Mouse (Mus musculus): ENCODE data around the gene B3gnt9. TPM values are rescaled to one million over a fixed set of nuclear protein-coding genes. Genes with fewer than 3 reads are reported as not detected.

B3gnt9 gene
- total RNA-seq (2012; rRNA removed): 4.0 and 4.1 TPM in 2 replicates
- 0.66 and 0.78 TPM in 2 replicates for total RNA-seq (2014; rRNA removed)
- polyA plus RNA-seq (2012; ENCODE audit: insufficient read length, low read depth): 0.57 and 0.91 TPM in 2 replicates

DNA sequence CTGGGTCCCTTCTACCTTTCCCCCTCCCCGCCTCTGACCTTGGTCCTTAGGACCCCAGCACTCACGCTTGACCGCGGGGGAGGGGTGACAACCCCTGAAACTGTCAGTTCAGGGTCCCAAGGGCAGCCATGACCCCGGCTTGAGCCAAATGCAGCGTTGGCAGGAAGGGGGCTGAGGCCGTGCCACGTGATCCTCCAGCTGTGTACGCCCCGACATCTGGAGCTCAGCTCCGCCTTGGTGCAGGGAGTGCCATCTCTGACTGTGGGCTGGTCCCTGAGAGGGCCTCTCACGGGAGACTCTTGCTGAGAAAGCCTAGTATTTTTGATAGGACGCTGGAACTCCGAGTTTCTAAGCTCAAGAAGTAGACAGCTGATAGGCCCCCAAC, at the start of gene B3gnt9:
TSS of gene B3gnt9 (minus strand) at position 188 of the 385 bp plus-strand sequence.
- no peaks in the 10 kb centered on the region for H3K27me3 ChIP-seq (replicated peaks)
- no peak for DNase-seq (ENCODE audit: extremely low read depth)
- TF ChIP-seq CHD2 (IDR thresholded peaks at IDR 0.05; ENCODE audit: low read length) (no peak), TCF12 (IDR thresholded peaks at IDR 0.05; ENCODE audit: low read depth, low read length) (no peak), BHLHE40 (IDR thresholded peaks at IDR 0.05; ENCODE audit: low read depth, low read length) (peak; percentile 67), IRF4 (IDR thresholded peaks at IDR 0.05; ENCODE audit: low read depth, low read length) (no peak), ETS1 (conservative IDR thresholded peaks at IDR 0.05; ENCODE audit: low read depth, low read length) (no peak), E2F4 (IDR thresholded peaks at IDR 0.05; ENCODE audit: insufficient replicate concordance, low read depth, low read length) (no peak), PAX5 (IDR thresholded peaks at IDR 0.05; ENCODE audit: low read length) (no peak), MXI1 (IDR thresholded peaks at IDR 0.05; ENCODE audit: low read depth, low read length) (peak; percentile 72), NELFE (IDR thresholded peaks at IDR 0.05; ENCODE audit: low read depth, low read length) (no peak), USF2 (conservative IDR thresholded peaks at IDR 0.05; ENCODE audit: low read depth, low read length) (peak; percentile 68), POLR2A (IDR thresholded peaks at IDR 0.05; ENCODE audit: low read depth, low read length) (no peak), SMC3 (IDR thresholded peaks at IDR 0.05; ENCODE audit: low read depth, low read length) (no peak), MAZ (IDR thresholded peaks at IDR 0.05; ENCODE audit: low read depth, low read length) (peak; percentile 4), MAFK (IDR thresholded peaks at IDR 0.05; ENCODE audit: insufficient replicate concordance, low read length) (no peak), RCOR1 (conservative IDR thresholded peaks at IDR 0.05; ENCODE audit: low read depth, low read length) (no peak), ZNF384 (IDR thresholded peaks at IDR 0.05; ENCODE audit: low read depth, low read length) (no peak), JUN (IDR thresholded peaks at IDR 0.05; ENCODE audit: insufficient read depth, low read depth, low read length) (no peak), JUND (conservative IDR thresholded peaks at IDR 0.05; ENCODE audit: low read depth, low read length) (no peak), CTCF (conservative IDR thresholded peaks at IDR 0.05 in 1 of 2, IDR thresholded peaks at IDR 0.05 in 1 of 2; ENCODE audit: low read depth in 2 of 2, low read length in 2 of 2) (no peak), ZC3H11A (IDR thresholded peaks at IDR 0.05; ENCODE audit: low read depth, low read length) (no peak), USF1 (IDR thresholded peaks at IDR 0.05; ENCODE audit: low read depth, low read length) (peak; percentile 83), NRF1 (IDR thresholded peaks at IDR 0.05; ENCODE audit: low read depth, low read length) (no peak), HCFC1 (IDR thresholded peaks at IDR 0.05; ENCODE audit: low read depth, low read length) (no peak), MEF2A (IDR thresholded peaks at IDR 0.05; ENCODE audit: borderline replicate concordance, low read depth, low read length) (no peak), CHD1 (IDR thresholded peaks at IDR 0.05; ENCODE audit: low read depth, low read length) (no peak), RAD21 (IDR thresholded peaks at IDR 0.05; ENCODE audit: low read depth, low read length) (no peak), GABPA (IDR thresholded peaks at IDR 0.05; ENCODE audit: insufficient replicate concordance, low read depth, low read length) (no peak)
- H3K4me2 ChIP-seq (ENCODE audit: insufficient read depth, low read depth, poor library complexity, severe bottlenecking): peak within 1 kb of the TSS; percentile 69
- no peaks in the 10 kb centered on the region for H3K79me2 ChIP-seq (replicated peaks; ENCODE audit: control insufficient read depth, extremely low read depth, insufficient read depth, poor library complexity, severe bottlenecking)
- dilution Hi-C loops (cut with MboI; ENCODE audit: extremely low pct_ligation_motif_present, extremely low pct_unique_long_range_greater_than_20kb, low sequenced_read_pairs): no loop called here
- no peaks in the 10 kb centered on the region for H3K9me3 ChIP-seq (replicated peaks; ENCODE audit: low read length)
- H3K9ac ChIP-seq (ENCODE audit: insufficient read depth, low read depth): peak within 1 kb of the TSS; percentile 22
- in situ Hi-C loops (cut with MboI; ENCODE audit: low pct_ligation_motif_present, low pct_unique_long_range_greater_than_20kb, low sequenced_read_pairs): loop anchor here (5.0 kb wide), 1 partner anchor 37 kb away; no protein-coding TSS in a partner anchor
- peak within 1 kb of the TSS; percentile 18 for H3K27ac ChIP-seq (ENCODE audit: insufficient read depth, low read depth)
- peaks cover 43 to 85% of the 10 kb centered on the region in 2 experiments for H3K36me3 ChIP-seq (replicated peaks in 1 of 2; ENCODE audit: control insufficient read depth in 1 of 2, insufficient read depth in 1 of 2, low read length in 1 of 2)
- H3K4me3 ChIP-seq (replicated peaks in 1 of 3; ENCODE audit: low read depth in 2 of 3, low read length in 2 of 3, poor library complexity in 1 of 3): peak within 1 kb of the TSS; percentile 41 to 86 (median 53)
- peaks cover 12 to 29% of the 10 kb centered on the region in 2 experiments for H3K4me1 ChIP-seq (ENCODE audit: control insufficient read depth in 1 of 2, insufficient read depth in 2 of 2)
